Mouse (Mus musculus) lung, embryonic 14.5 days (tissue): ENCODE measurements around the gene Ctdspl2. TPM values are rescaled to one million over a fixed set of nuclear protein-coding genes. Genes with fewer than 3 reads are reported as not detected.
"Not testable (repeated sequence)": the region's sequence is repeated elsewhere in the genome, so short reads cannot be mapped to it uniquely, and the experiment has no call there.

Experiments
- ATAC-seq: fragments of 200-750 bp; cut with Nextera tagmentation; 2 replicates; pipeline ENCODE4 v1.8.0; 2017; ENCODE audit warnings: mild to moderate bottlenecking, moderate TSS enrichment, moderate library complexity; ENCODE audit not compliant: insufficient read depth
- DNase-seq: peaks from one replicate; pipeline ENCODE4 v3.0.0-alpha.2; 2015
- H3K27ac ChIP-seq: fragments of 300-500 bp; sonication (generic); 2 replicates; pipeline ENCODE4 v1.5.1; 2014; ENCODE audit warnings: low read depth, mild to moderate bottlenecking, moderate library complexity
- H3K27me3 ChIP-seq: fragments of 300-500 bp; sonication (generic); 2 replicates; pipeline ENCODE4 v1.6.1; 2014; ENCODE audit warnings: low read length, control low read depth; ENCODE audit not compliant: insufficient read depth
- H3K36me3 ChIP-seq: fragments of 300-500 bp; sonication (generic); 2 replicates; pipeline ENCODE4 v1.6.1; 2014; ENCODE audit warnings: control low read depth; ENCODE audit not compliant: insufficient read depth
- H3K4me1 ChIP-seq: fragments of 300-500 bp; sonication (generic); 2 replicates; pipeline ENCODE4 v1.6.1; 2014; ENCODE audit warnings: antibody characterized with exemption, control low read depth; ENCODE audit not compliant: insufficient read depth
- H3K4me2 ChIP-seq: fragments of 300-500 bp; sonication (generic); 2 replicates; pipeline ENCODE4 v1.6.1; 2014; ENCODE audit warnings: mild to moderate bottlenecking
- H3K4me3 ChIP-seq: fragments of 300-500 bp; sonication (generic); 2 replicates; pipeline ENCODE4 v1.5.1; 2014; ENCODE audit warnings: low read depth, low read length
- H3K9ac ChIP-seq: fragments of 300-500 bp; sonication (generic); 2 replicates; pipeline ENCODE4 v1.6.1; 2014
- H3K9me3 ChIP-seq: fragments of 300-500 bp; sonication (generic); 2 replicates; pipeline ENCODE4 v1.6.1; 2016; ENCODE audit warnings: low read depth, low read length, control low read depth
- CTCF ChIP-seq: IDR thresholded peaks from 2 replicates; pipeline ENCODE4 v1.5.1; 2016; ENCODE audit warnings: antibody characterized with exemption, low read depth
- WGBS: fragments of 180-500 bp; shearing (Covaris S2); extraction: QIAGEN DNeasy Blood & Tissue Kit; methylation state at CpG from one replicate; pipeline ENCODE4 v1.1.7; 2014; 5-methylcytosine and 5-hydroxymethylcytosine counted together
- polyA plus RNA-seq: library from polyadenylated mRNA; unstranded; fragments of >200 nt; fragmentation: Nextera tagmentation; extraction: Ambion mirVana; gene quantifications from 2 replicates; pipeline ENCODE4 v1.2.1, GENCODE M21; 2014

The Ctdspl2 gene
- polyA plus RNA-seq, 1 experiment from 2014 or later: 60.2 TPM

- peak overlapping the region; percentile 97 for H3K9ac ChIP-seq
- peaks cover 17% of the 10 kb centered on the region; the same call in 1 of the 2 replicates for H3K36me3 ChIP-seq
- DNase-seq (peak; percentile 95), ATAC-seq (peak; percentile 94)
- no peaks in the 10 kb centered on the region for H3K9me3 ChIP-seq
- H3K27me3 ChIP-seq: no peaks in the 10 kb centered on the region
- under 1% methylated on average over 47 of the region's 47 CpGs for WGBS
- peak overlapping the region; percentile 96 for H3K4me3 ChIP-seq
- TF ChIP-seq CTCF: no peak
- peak overlapping the region; percentile 97 for H3K27ac ChIP-seq
- peaks cover 11% of the 10 kb centered on the region for H3K4me1 ChIP-seq
- peak overlapping the region; percentile 82 for H3K4me2 ChIP-seq
Measured at GRCm38 (mm10) chr2:121956224-121957018, 620 bp downstream of the Ctdspl2 start.

GRCm38 (mm10) chr2:121957216-121957792, 1.5 kb downstream of the Ctdspl2 start:
- ATAC-seq (no peak), DNase-seq (peak; percentile 7)
- no peaks in the 10 kb centered on the region for H3K27me3 ChIP-seq
- H3K27ac ChIP-seq: peak overlapping the region; percentile 97; the same call in 1 of the 2 replicates
- WGBS: 4% methylated on average over 8 of the region's 8 CpGs
- H3K4me2 ChIP-seq: peak overlapping the region; percentile 82
- peak overlapping the region; percentile 97 for H3K9ac ChIP-seq
- H3K9me3 ChIP-seq: no peaks in the 10 kb centered on the region
- H3K36me3 ChIP-seq: peaks cover 24% of the 10 kb centered on the region
- H3K4me1 ChIP-seq: peaks cover 11% of the 10 kb centered on the region
- no peak for TF ChIP-seq CTCF
- H3K4me3 ChIP-seq: peak overlapping the region; percentile 96

- DNase-seq (peak; percentile 44), ATAC-seq (no peak)
- Histone ChIP-seq H3K9me3 (no peaks in the 10 kb centered on the region), H3K36me3 (peaks cover 56% of the 10 kb centered on the region), H3K9ac (no peak overlapping the region), H3K4me3 (no peak overlapping the region), H3K27me3 (no peaks in the 10 kb centered on the region), H3K4me1 (no peaks in the 10 kb centered on the region), H3K4me2 (no peak overlapping the region), H3K27ac (no peak overlapping the region)
- peak; percentile 29 for TF ChIP-seq CTCF
- 80% methylated on average over 1 of the region's 1 CpGs for WGBS
Measured at GRCm38 (mm10) chr2:121995738-121996137, 39.9 kb downstream of the Ctdspl2 start.

GRCm38 (mm10) chr2:122008832-122009231, 53.0 kb downstream of the Ctdspl2 start:
- H3K9me3 ChIP-seq: no peaks in the 10 kb centered on the region
- TF ChIP-seq CTCF: no peak
- no peak overlapping the region for H3K4me2 ChIP-seq
- DNase-seq (no peak), ATAC-seq (no peak)
- peaks cover 51% of the 10 kb centered on the region for H3K36me3 ChIP-seq
- H3K4me3 ChIP-seq: no peak overlapping the region
- H3K9ac ChIP-seq: no peak overlapping the region
- WGBS: 92% methylated on average over 3 of the region's 3 CpGs
- H3K4me1 ChIP-seq: no peaks in the 10 kb centered on the region
- H3K27me3 ChIP-seq: no peaks in the 10 kb centered on the region
- no peak overlapping the region for H3K27ac ChIP-seq

- no peak for DNase-seq
Measured at GRCm38 (mm10) chr2:122011441-122011840, 55.6 kb downstream of the Ctdspl2 start.

GRCm38 (mm10) chr2:122018705-122019104, 62.9 kb downstream of the Ctdspl2 start:
- H3K27ac ChIP-seq: no peak overlapping the region
- H3K9ac ChIP-seq: no peak overlapping the region
- H3K4me3 ChIP-seq: no peak overlapping the region
- no peak for ATAC-seq
- no peak for TF ChIP-seq CTCF
- no peak for DNase-seq
- no peaks in the 10 kb centered on the region for H3K27me3 ChIP-seq
- WGBS: 48% methylated on average over 1 of the region's 1 CpGs
- no peak overlapping the region for H3K4me2 ChIP-seq
- H3K4me1 ChIP-seq: no peaks in the 10 kb centered on the region
- H3K36me3 ChIP-seq: peaks cover 9% of the 10 kb centered on the region; the same call in 1 of the 2 replicates
- H3K9me3 ChIP-seq: no peaks in the 10 kb centered on the region

More at GRCm38 (mm10) chr2:122011441-122011840, 55.6 kb downstream of the Ctdspl2 start:
- Histone ChIP-seq H3K27me3 (no peaks in the 10 kb centered on the region), H3K4me2 (no peak overlapping the region), H3K9ac (no peak overlapping the region), H3K27ac (no peak overlapping the region), H3K36me3 (peaks cover 45% of the 10 kb centered on the region), H3K4me3 (no peak overlapping the region), H3K9me3 (no peaks in the 10 kb centered on the region), H3K4me1 (no peaks in the 10 kb centered on the region)
- ATAC-seq: no peak
- WGBS: 86% methylated on average over 7 of the region's 7 CpGs
- TF ChIP-seq CTCF: no peak

GRCm38 (mm10) chr2:122022284-122022683, 66.5 kb downstream of the Ctdspl2 start:
- ATAC-seq: no peak

GRCm38 (mm10) chr2:122027091-122027490, 71.3 kb downstream of the Ctdspl2 start:
- Histone ChIP-seq H3K4me2 (peak overlapping the region; percentile 70), H3K4me3 (peak overlapping the region; percentile 87; the same call in 1 of the 2 replicates)
- ATAC-seq, H3K36me3 ChIP-seq, H3K9ac ChIP-seq, H3K9me3 ChIP-seq, H3K27ac ChIP-seq, H3K4me1 ChIP-seq, H3K27me3 ChIP-seq, DNase-seq: not testable (repeated sequence)
- 89% methylated on average over 10 of the region's 10 CpGs for WGBS

More at GRCm38 (mm10) chr2:122022284-122022683, 66.5 kb downstream of the Ctdspl2 start:
- Histone ChIP-seq H3K36me3 (no peaks in the 10 kb centered on the region), H3K4me3 (no peak overlapping the region), H3K4me2 (no peak overlapping the region), H3K9me3 (no peaks in the 10 kb centered on the region), H3K9ac (no peak overlapping the region), H3K4me1 (no peaks in the 10 kb centered on the region), H3K27me3 (no peaks in the 10 kb centered on the region), H3K27ac (no peak overlapping the region)
- no peak; the same call in 1 of the 2 replicates for TF ChIP-seq CTCF
- DNase-seq: peak; percentile 21
- 72% methylated on average over 2 of the region's 2 CpGs for WGBS
